Mouse (Mus musculus): Measurements from ENCODE around the gene Mrpl46.

GRCm38 (mm10) chr7:78765215-78765631, 18.1 kb downstream of the Mrpl46 start:
- TF ChIP-seq POLR2A (IDR thresholded peaks at IDR 0.05; ENCODE audit: low read depth, low read length) (no peak), CTCF (conservative IDR thresholded peaks at IDR 0.05; ENCODE audit: insufficient read depth, insufficient read length, low read depth, low read length) (no peak)

Data from kidney, adult 2 months (tissue).